Mouse (Mus musculus) CD4-positive helper T cell, adult 2 months (primary cell): Measurements from ENCODE around the gene AC161166.1.

Experiments
- DNase-seq: peaks from one replicate; pipeline ENCODE4 v3.0.0-alpha.2; 2012; ENCODE audit warnings: low read depth, missing footprints, low spot score

The AC161166.1 gene

DNA sequence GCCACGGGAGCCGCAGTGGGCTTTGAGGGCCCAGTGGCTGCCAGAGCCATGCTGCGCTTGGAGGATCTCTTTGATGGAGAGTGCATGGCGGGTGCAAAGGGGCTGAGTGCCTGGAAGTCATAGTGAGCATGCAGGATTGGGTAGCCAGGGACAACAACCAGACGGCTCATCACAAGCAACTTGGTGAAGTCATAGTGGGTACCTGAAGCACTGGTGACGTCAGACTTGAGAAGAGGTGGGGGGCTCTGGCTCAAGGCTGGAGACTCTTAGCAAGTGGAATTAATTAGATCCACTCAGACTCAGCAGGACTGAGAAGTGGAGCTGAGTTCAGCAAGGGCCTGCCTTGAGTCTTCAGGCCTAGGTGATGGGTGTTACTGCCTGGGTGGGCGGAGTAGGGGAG lies at the start of gene AC161166.1:
AC161166.1 (minus strand) TSS at position 101 of the 400 bp plus-strand sequence.
- no peak for DNase-seq

DNA sequence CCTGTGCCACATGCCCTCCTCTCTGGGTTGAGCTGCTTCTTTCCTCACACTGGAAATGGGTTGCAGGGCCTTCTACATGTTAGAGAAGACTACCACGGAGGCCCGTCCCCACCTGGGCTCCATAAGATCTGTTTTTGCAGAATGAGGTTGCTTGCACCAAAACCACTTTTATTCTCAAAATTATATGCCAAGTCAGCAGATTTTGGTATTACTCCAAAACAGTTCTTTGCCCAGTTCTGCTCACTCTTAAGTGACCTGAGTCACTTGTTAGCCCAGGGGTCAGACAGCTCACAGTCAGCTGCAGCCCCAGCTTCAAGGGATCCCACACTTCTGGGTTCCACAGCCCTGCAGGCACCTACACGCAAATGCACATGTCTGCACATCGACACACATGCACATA lies 49.2 kb upstream of the AC161166.1 start:
- DNase-seq = no peak

DNA sequence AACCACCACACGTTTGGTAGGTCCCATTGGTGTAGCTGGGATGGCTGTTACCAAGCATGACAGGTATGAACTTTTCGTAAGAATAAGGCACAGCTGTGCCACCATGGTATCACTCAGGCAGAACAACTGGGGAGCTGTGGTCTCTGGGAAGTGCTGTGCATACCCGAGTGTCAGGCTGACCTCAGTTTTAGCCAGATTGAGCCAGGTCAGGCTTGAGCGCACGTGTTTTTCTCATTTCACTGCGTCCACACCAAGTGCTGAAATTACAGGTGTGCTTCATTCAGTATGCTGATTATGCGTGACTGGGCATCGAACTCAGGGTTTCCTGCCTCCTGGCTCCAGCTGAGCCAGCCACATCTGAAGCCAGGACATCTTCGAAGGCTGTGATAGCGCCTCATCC lies 43.5 kb upstream of the AC161166.1 start:
- DNase-seq = no peak

DNA sequence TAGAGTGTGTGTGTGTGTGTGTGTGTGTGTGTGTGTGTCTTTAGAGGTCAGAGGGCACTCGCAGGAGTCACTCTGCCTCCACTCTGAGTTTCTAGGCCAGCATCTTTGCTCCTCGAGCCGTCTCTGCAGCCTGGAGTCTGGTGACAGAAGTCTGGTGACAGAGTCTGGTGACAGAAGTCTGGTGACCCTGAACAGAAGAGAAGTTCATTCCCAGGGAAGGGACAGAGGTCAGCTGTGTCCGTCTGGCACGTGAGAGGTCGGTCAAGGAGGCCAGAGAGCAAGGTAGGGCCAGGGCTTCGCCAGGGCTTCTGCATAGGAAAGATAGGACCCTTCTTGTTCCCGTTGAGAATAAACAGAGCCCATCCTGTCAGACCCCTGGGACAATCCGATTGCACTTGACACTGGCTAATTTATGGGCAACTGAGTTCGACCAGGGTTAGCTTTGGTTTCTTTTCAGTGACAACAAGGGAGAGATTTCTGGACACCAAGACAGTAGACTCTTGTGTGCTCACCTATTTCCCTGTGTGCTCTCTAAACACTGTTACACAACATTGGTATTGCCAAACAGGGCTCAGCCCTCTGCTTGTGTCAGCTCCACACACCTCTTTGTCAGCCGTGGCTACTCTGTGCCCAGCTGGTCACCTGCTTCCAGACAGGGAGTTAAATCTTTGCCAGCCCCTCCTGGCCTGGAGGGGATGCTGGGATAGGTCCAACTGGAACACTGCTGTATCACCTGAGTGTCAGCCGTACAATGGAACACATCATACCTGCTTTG lies 39.9 kb upstream of the AC161166.1 start:
- no peak for DNase-seq

DNA sequence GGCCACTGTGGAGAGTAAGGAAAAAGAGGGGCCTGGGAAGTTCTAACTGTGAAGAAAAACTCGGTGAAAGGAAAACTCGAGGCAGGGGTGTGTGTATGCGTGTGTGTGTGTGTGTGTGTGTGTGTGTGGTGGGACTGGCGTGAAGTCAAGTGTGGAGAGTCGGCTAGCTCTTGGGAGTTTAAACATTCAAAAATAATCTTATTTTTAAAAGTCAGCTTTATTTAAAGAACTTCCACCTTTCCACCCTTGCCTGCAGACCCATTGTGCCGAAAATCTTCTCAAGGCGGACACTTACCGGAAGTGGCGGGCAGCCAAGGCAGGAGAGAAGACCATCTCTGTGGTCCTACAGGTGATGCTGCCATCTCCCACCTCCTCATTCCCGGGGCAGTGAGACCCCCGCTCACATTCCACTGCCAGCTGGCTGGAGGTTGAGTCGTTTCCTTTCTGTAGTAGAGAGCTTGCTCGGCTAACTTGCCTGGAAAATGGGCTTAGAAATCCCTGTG lies 35.3 kb upstream of the AC161166.1 start:
- DNase-seq = no peak

DNA sequence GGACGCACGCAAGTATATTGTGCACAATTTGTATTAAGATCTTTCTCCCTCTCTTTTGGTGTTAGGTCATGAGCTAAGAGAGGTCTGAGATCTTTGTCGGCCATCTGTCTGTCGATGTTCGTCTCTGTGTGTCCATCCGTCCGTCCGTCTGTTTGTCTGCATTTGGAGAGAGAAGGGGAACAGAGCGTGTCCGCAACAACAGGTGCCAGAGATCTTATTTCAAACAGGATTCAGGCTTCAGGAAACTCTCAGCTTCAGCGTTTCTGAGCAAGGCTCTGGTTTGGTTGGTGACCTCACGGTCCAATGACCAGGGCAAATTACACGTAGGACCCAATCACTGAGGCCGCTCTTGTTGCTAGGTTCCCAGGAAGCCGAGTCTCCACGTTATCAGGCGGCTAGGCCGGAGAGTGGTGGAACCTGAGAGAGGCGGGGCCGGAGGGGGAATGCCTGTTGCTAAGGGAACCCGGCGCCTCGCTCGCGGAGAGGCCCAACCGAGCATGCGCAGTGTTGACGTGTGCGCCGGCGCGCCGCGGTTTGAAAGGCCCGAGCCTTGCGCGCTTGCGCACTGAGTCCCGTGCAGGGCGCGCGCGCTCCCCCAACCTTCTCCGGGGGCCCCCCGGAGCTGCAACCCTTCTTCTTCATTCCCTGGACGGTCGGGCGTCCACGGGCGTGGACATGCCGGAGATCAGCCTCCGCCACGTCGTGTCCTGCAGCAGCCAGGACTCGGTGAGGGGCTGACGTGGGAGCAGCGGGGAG lies 34.6 kb upstream of the AC161166.1 start:
- DNase-seq = peak; percentile 97

DNA sequence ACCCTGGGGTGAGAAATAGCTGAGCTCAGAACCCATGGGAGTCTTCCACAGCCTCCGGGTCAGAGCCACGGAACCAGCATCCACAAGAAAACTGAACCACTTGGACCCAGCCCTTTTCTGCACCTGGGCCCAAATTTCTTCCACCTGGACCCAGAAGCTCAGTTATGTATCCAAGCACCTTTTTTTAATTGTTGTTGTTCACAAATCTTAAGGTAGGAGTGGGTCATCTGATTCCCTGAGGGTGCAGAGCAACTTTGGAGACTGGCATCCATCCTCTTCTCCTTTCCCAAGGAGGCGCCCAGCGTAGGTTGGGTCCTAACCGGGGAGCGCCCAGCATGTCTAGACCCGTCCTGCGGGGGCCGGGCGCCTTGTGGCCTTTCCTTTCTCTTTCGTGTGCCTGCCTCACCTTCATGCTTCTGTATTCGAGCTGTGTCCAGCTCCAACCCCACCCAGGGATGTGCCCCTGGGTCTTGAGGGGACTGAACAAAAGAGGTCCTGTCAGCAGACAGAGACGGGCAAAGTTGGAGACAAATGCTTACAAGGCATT lies 33.9 kb upstream of the AC161166.1 start, which contains the start of the genes Pinlyp and Xrcc1:
Pinlyp (minus strand) TSS at position 51 of the 547 bp plus-strand sequence.
Xrcc1 (plus strand) TSS at position 222 of the 547 bp plus-strand sequence.
- peak; percentile 22 for DNase-seq

DNA sequence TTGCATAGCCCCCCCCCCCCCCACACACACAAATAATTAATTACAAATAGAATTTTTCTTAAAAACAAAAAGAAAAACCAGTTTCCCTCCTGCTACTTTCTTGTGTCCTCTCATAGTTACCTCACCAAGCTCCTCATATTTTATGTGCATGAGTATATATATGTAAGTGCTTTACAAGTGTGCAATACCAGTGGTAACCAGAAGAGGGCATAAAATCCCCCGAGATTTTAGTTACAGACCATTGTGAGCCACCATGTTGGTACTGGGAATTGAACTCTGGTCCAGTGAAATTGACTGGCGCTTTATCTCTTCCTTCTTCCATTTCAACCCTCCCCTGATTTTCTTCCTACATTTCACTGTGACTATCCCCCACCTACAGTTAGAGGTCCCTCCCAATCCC lies 32.3 kb upstream of the AC161166.1 start:
- peak; percentile 29 for DNase-seq

DNA sequence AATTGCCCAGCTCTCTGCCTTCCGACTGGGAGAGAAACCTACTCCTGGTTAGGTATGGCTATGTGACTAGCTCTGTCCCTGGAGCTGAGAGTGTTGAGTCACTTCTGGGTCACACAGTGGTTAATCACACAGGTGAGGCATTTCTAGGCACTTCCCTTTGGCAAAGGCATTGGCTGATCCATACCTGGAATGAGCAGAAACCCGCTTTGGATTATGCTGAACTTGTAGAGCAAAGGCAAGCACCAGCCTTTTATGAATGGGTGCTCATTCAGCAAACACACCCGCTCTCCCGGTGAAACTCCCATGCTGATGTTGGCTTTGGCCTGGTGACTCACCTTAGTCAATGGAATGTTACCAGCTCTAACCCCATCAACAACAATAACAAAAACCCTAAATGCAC lies 27.4 kb upstream of the AC161166.1 start:
- DNase-seq = no peak

DNA sequence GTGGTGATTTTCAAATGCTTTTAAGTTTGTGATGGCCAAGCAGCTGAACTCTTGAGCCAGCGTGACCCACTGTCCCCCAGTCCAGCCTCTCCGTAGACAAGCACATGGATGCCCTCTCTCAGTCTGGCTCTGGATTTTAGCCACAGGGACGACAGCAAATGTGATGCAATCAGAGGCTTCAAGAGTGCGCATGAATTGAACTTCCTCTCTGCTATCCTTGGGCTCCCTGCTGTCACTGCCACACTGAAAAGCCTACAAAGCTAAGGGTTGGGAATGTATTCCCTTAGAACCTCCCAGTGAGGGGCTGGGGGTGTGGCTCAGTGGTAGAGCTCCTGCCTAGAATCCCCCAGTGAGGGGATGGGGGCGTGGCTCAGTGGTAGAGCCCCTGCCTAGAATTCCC lies 26.4 kb upstream of the AC161166.1 start:
- DNase-seq = no peak

DNA sequence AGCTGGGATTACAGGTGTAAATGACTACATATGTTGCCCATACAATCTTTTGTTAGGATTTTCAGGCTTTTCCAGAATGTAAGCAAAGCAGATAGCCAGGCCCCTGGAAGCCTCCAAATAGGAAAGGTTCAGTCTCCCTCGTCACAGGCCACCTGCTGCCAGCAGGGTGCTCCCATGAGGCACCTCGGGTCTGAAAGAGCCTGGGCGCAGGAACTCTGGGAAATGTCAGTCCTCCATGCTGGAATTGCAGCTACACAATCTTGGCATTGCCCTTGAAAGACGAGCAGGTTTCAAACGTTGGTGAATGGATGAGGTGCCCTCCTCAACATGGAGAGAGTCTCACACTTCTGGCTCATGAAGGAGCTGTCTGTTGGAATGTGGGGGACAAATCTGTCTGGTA lies 25.9 kb upstream of the AC161166.1 start:
- DNase-seq = no peak

DNA sequence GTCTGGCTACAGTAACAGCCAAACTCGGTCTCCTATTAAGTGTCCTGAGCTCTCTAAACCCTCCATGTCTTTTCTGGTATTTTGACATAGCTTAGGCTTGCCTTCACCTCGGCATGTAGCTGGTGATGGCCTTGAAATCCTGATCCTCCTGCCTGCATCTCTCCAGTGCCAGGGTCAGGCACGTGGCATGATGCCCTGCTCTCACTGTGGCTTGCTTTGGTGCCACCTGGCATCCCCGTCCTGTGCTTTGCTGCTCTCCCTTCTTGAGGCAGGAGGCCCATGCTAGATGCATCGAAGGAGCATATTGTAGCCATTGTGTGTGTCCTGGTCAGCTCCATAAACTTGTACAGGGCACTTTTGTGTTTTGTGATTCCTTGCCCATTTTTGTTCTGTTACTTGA lies 25.3 kb upstream of the AC161166.1 start:
- DNase-seq = no peak

DNA sequence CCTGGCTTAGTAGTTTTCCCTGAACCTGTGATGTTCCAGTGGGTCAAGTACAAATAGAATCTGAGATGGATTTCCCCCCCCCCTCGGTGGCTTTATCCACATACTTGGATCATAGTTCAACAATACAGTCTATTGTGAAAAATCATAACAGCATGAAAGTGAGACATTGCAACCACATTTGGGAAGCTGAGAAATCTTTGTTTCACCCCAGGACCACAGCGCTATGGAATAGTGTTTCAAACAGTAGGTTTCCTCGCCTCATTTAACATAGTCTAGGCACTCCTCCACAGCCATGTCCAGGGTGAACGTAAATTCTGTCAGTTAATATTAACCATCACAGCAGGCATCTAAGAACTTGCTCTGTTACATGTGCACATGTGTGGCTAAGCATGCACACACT lies 24.8 kb upstream of the AC161166.1 start:
- DNase-seq = no peak

DNA sequence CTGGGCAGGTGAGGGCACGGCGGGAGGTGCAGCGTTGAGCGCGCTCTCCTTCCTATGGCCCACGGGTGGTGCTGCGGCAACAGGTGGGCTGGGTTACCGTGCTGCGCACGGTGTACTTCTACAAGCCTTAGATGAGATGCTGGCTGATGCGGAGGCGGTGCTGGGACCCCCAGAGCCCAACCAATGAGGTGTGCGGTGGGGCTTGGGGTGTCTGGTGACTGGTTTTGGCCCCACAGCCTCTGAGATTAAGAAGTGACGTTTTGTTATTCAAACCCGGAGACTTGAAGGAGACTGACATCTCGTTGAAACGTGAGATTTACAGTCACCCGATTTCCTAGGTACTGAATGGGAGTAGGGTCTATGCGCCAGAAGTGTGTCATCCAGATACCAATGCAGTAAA lies 22.0 kb upstream of the AC161166.1 start:
- DNase-seq = no peak

DNA sequence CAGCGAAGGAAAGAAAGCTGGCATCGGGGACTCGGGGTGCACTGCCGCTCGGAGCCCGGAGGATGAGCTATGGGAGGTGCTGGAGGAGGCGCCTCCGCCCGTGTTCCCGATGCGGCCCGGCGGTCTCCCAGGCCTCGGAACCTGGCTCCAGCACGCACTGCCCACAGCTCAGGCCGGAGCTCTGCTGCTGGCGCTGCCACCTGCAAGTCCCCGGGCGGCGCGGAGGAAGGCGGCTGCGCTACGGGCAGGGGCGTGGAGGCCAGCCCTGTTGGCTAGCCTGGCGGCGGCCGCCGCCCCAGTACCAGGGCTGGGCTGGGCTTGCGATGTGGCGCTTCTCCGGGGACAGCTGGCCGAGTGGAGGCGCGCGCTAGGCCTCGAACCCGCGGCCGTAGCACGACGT lies 21.6 kb upstream of the AC161166.1 start:
- DNase-seq = no peak

DNA sequence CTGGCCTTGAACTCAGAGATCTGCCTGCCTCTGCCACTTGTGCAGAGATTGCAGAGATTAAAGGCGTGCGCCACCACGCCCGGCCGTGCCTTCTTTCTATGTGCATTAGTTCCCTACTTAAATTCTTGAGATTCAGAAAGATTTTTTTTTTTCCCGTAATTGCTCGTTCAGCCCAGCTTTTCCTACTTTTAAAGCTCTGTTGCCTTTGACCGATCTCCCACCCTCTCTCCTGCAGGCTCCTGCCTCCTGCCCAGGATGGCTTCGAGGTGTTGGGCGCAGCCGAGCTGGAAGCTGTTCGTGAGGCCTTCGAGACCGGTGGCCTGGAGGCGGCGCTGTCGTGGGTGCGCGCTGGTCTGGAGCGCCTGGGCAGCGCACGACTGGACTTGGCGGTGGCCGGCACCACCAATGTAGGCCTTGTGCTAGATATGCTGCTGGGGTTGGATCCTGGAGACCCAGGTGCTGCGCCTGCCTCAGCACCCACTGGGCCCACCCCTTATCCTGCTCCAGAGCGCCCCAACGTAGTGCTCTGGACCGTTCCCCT lies 20.8 kb upstream of the AC161166.1 start:
- no peak for DNase-seq

DNA sequence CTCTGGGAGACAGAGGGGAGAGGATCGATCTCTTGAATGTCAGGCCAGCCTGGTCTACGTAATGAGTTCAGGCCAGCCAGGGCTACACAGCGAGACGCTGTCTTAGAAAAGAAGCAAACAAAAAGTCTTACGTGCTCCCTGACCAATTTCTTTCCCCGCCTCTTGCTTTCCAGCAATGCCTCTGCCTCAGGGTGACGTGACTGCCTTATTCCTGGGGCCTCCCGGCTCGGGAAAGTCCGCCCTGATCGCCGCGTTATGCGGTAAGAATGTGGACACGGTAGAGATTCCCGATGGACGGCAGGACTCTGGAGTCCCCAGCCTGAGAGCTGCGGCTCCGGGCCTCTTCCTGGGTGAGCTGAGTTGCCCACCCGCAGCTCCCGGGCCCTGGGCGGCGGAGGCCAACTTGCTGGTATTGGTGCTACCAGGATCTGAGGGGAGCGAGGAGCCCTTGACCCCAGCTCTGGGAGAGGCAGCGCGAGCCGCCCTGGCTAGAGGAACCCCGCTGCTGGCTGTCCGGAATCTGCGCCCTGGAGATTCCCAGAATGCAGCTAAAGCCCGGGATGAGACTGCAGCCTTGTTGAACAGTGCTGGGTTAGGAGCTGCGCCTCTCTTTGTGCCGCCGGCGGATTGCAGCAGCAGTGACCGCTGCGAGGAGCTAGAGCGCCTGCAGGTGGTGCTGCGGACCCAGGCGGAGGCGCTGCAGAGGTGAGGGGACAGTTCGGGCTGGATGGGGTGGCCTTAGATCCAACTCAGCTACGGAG lies 19.1 kb upstream of the AC161166.1 start:
- peak; percentile 67 for DNase-seq

DNA sequence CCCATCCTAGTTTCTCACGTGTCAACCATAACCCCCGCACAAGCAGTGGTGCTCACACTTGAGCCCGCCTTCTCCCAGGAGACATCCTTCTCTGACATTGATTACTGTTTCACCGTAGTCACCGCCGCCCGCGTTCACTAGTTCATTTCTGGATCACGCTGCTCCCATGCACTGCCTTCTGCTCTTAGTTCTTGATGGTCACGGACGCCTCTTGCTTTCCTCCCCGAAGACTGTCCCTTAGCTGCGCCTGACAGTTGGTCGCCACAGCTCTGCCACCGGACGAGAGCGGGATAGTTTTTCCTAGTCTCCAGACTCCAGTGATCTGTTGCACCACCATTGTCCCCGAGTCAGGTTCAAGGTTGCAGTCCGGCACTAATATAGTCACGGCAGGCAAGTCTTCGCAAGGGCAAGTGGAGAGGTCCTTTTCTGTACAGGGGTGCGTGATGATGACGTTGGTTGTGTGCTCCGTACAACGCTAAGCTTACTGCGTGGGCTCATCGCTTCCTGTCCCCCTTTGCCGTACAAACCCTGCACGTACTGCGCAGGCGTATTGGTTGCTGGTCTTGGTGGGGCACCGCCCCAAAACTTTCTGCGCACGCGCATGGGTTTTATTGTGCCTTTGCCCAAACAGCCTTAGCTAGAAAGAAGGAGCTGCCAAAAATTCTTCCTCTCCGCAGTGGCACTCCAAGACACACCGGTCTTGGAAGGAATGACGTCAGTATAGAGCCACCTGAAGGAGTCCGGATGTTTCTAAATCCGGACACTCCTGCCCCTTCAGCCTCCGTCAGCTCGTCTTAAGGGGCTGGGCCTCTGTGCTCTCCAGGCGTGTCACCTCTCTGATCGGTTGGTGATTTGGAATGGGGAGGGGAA lies 18.0 kb upstream of the AC161166.1 start, which contains the start of gene Irgq:
Irgq (plus strand) TSS at position 628 of the 870 bp plus-strand sequence.
- peak; percentile 99 for DNase-seq

DNA sequence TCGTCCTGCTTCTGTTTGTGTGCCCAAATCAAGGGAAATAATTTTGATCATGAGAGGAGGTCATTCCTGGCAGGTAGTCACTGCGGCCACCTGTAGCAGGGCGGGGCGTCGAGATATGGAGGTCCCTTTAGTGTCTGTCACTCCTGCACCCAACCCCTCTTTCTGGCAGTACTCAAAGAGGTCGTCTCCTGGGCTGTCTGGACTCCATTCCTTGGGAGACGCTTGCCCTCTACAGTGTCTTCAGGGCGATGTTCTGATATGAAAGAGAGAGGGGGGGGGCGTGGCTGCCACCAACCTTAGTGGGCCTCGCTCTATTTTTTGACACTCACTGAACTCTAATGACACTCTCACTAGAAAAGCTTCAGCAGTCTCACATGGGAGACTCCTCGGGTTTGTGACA lies 17.3 kb upstream of the AC161166.1 start:
- no peak for DNase-seq

DNA sequence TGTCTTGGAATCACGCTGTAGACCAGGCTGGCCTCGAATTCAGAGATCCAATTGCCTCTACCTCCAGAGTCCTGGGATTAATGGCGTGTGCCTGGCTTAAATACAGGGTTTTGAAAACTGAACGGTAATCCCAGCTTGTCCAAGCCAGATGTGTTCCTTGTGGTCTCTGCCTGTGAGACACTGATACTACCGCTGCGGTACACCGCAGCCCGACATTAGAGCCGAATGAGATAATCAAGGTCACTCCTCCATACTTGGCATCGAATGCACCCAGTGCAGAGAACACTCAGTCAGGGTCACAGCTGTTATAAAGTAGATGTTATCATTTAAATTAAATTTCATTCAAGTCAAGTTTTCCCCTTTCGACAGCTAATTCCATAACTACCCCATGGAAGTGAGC lies 16.6 kb upstream of the AC161166.1 start:
- DNase-seq = no peak
